Comparison of ENCODE assay signal across 22 mouse cellular contexts in the genomic region with DNA sequence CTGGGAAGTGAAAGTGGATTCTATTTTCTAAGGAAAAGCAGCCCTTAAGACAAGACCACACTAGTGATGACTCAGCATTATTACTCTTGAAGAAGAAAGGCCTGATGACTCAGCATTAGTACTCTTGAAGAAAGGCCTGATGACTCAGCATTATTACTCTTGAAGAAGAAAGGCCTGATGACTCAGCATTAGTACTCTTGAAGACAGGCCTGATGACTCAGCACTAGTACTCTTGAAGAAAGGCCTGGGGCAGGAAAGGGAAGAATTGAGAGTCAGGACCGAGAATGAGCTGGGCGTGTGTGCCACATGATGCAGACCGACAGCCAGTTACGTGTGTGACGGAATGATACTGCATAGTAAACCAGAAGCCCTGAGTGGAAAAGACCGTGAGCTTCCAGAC.
DNase-seq lines count a peak whose midpoint lies in the region; ATAC-seq lines count a peak whose summit lies in the region.
"Had no signal": no experiment of that assay in that cellular context is flagged by ENCODE, and none has a peak within 500 bp of the region (broad histone marks: within the 10 kb centered on the region; RNA-seq: fewer than 3 reads in every experiment).

No protein-coding gene starts in this region.

- H3K36me3 ChIP-seq in intestine, embryonic 16.5 days (ENCODE audit: control insufficient read depth, insufficient read depth, low read length): no peaks in the 10 kb centered on the region
- H3K36me3 ChIP-seq: heart, embryonic 10.5 days; hindbrain, embryonic 13.5 days; limb, embryonic 15.5 days; midbrain, embryonic 15.5 days had no signal

- DNase-seq in 3134 (ENCODE audit: extremely low read depth, insufficient read length, low spot score): peak; percentile 41
- peak; percentile 71 for DNase-seq in 3T3-L1 (ENCODE audit: low read depth, low spot score)
- DNase-seq in MEL-GATA-1-ER (ENCODE audit: extremely low read depth, low read depth): peak; percentile 61
- peak; percentile 21 for DNase-seq in c-Kit-negative CD71-positive TER-119-positive erythroid progenitor cells, embryonic 14.5 days (ENCODE audit: low read depth, low spot score)
- DNase-seq in spleen, postnatal 36 days (ENCODE audit: low spot score in 2 of 2): no peak
- DNase-seq: adrenal gland, adult 2 months; cerebellum, adult 11 months; gastrocnemius, postnatal 25 days; kidney, adult 9 months; kidney, postnatal 25 days; liver, postnatal 0 days; lung, postnatal 10 days had no signal

- no peak overlapping the region for H3K9ac ChIP-seq in intestine, embryonic 16.5 days (ENCODE audit: low read depth, low read length)
- H3K9ac ChIP-seq: hindbrain, embryonic 13.5 days; limb, embryonic 15.5 days; liver, postnatal 0 days; midbrain, embryonic 15.5 days had no signal

- no peak overlapping the region for H3K27ac ChIP-seq in intestine, embryonic 16.5 days (ENCODE audit: low read length)
- H3K27ac ChIP-seq: heart, embryonic 10.5 days; hindbrain, embryonic 13.5 days; limb, embryonic 15.5 days; midbrain, embryonic 15.5 days; stomach, postnatal 0 days had no signal

- no peak overlapping the region for H3K4me2 ChIP-seq in intestine, embryonic 16.5 days (ENCODE audit: low read depth, low read length)
- H3K4me2 ChIP-seq: hindbrain, embryonic 13.5 days; limb, embryonic 15.5 days; midbrain, embryonic 15.5 days had no signal

- H3K4me3 ChIP-seq in intestine, embryonic 16.5 days (ENCODE audit: low read length): no peak overlapping the region
- H3K4me3 ChIP-seq: erythroblast, embryonic 14.5 days; heart, embryonic 10.5 days; hindbrain, embryonic 13.5 days; limb, embryonic 15.5 days; midbrain, embryonic 15.5 days; myocyte had no signal

- no peaks in the 10 kb centered on the region for H3K27me3 ChIP-seq in intestine, embryonic 16.5 days (replicated peaks; ENCODE audit: control insufficient read depth, insufficient read depth, low read length)
- H3K27me3 ChIP-seq: limb, embryonic 15.5 days; midbrain, embryonic 15.5 days had no signal

- H3K4me1 ChIP-seq in intestine, embryonic 16.5 days (ENCODE audit: control insufficient read depth, insufficient read depth, low read length): no peaks in the 10 kb centered on the region
- H3K4me1 ChIP-seq: hindbrain, embryonic 13.5 days; limb, embryonic 15.5 days; midbrain, embryonic 15.5 days had no signal

- ATAC-seq in intestine, embryonic 16.5 days: no peak
- ATAC-seq in cerebellum, adult (ENCODE audit: insufficient number of reproducible peaks, low FRiP score, low TSS enrichment): no peak
- ATAC-seq: forebrain, embryonic 14.5 days; liver, postnatal 0 days; midbrain, embryonic 15.5 days had no signal

- H3K9me3 ChIP-seq in intestine, embryonic 16.5 days (ENCODE audit: control insufficient read depth, low read length): no peaks in the 10 kb centered on the region
- H3K9me3 ChIP-seq: heart, embryonic 10.5 days; hindbrain, embryonic 13.5 days; limb, embryonic 15.5 days; midbrain, embryonic 15.5 days had no signal

- 89% methylated on average over 6 of the region's 6 CpGs for WGBS in intestine, embryonic 16.5 days

Comparison
In these comparisons a context has a peak if more than half of its experiments do, and no peak if none do; other contexts are left out.
1. DNase-seq: peak in 3134 (single experiment), 3T3-L1 (single experiment), MEL-GATA-1-ER (single experiment) and c-Kit-negative CD71-positive TER-119-positive erythroid progenitor cells, embryonic 14.5 days (single experiment); none in spleen, postnatal 36 days (0 of 2).